Mouse (Mus musculus) limb, embryonic 14.5 days (tissue): ENCODE measurements at regions not wholly inside any gene's neighbourhood (a gene's known extent, or its start where the extent isn't known, plus 50 kb on each side); places are given as distances from the start of the nearest gene placed in this dataset.

Experiments used
- ATAC-seq: fragments of 200-750 bp; cut with Nextera tagmentation; 2 replicates; pipeline ENCODE4 v1.8.0; 2017; ENCODE audit warnings: low read depth, moderate number of reproducible peaks, moderate TSS enrichment; ENCODE audit not compliant: low FRiP score
- DNase-seq: peaks from one replicate; pipeline ENCODE4 v3.0.0-alpha.2; 2015; ENCODE audit warnings: low spot score
- H3K27ac ChIP-seq: fragments of 300-500 bp; sonication (generic); replicated peaks from 2 replicates; pipeline ENCODE4 v1.5.1; 2014; ENCODE audit warnings: low read depth, mild to moderate bottlenecking, low read length, moderate library complexity, mixed read lengths
- H3K27me3 ChIP-seq: fragments of 300-500 bp; sonication (generic); 2 replicates; pipeline ENCODE4 v1.6.1; 2014; ENCODE audit warnings: low read length, mixed read lengths; ENCODE audit not compliant: control insufficient read depth, insufficient read depth
- H3K36me3 ChIP-seq: fragments of 300-500 bp; sonication (generic); 2 replicates; pipeline ENCODE4 v1.6.1; 2014; ENCODE audit warnings: mild to moderate bottlenecking, low read length, moderate library complexity, mixed read lengths; ENCODE audit not compliant: control insufficient read depth, insufficient read depth
- H3K4me1 ChIP-seq: fragments of 300-500 bp; sonication (generic); 2 replicates; pipeline ENCODE4 v1.6.1; 2014; ENCODE audit warnings: antibody characterized with exemption, low read length, mixed read lengths; ENCODE audit not compliant: control insufficient read depth, insufficient read depth
- H3K4me2 ChIP-seq: fragments of 300-500 bp; sonication (generic); replicated peaks from 2 replicates; pipeline ENCODE4 v1.6.1; 2014; ENCODE audit warnings: low read depth, mild to moderate bottlenecking, low read length, moderate library complexity; ENCODE audit not compliant: severe bottlenecking
- H3K4me3 ChIP-seq: fragments of 300-500 bp; sonication (generic); replicated peaks from 2 replicates; pipeline ENCODE4 v1.5.1; 2014; ENCODE audit warnings: low read length
- H3K9ac ChIP-seq: fragments of 300-500 bp; sonication (generic); 2 replicates; pipeline ENCODE4 v1.6.1; 2014; ENCODE audit warnings: mild to moderate bottlenecking, low read depth, low read length, moderate library complexity; ENCODE audit not compliant: severe bottlenecking
- H3K9me3 ChIP-seq: fragments of 300-500 bp; sonication (generic); 2 replicates; pipeline ENCODE4 v1.6.1; 2016; ENCODE audit warnings: low read length; ENCODE audit not compliant: control insufficient read depth
- POLR2A ChIP-seq: fragments of 200-500 bp; IDR thresholded peaks from 2 replicates; pipeline ENCODE4 v1.8.0; 2012; ENCODE audit warnings: inconsistent platforms, mild to moderate bottlenecking, moderate library complexity, borderline replicate concordance; ENCODE audit not compliant: insufficient read depth, insufficient read length; ENCODE audit errors: extremely low read depth
- WGBS: fragments of 180-500 bp; shearing (Covaris S2); extraction: QIAGEN DNeasy Blood & Tissue Kit; methylation state at CpG from one replicate; pipeline ENCODE4 v1.1.7; 2014; 5-methylcytosine and 5-hydroxymethylcytosine counted together

DNA sequence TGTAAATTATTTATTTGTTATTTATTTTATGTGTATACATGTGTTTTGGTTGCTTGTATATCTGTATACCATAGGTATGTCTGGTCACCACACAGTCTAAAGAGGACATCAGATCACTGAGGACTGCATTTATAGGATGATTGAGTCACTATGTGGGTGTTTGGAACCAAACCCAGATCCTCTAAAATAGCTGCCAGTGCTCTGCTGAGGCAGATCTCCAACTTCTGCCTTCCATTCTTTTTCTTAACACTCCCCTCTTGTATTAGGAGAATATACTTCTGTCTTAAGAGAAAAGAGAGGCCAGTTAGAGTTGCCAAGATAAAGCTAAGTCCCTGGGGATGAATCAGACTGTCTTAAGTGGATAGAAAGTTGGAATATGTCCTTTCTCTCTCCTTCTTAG, 424.2 kb downstream of the Cntn6 start:
- TF ChIP-seq POLR2A = no peak

DNA sequence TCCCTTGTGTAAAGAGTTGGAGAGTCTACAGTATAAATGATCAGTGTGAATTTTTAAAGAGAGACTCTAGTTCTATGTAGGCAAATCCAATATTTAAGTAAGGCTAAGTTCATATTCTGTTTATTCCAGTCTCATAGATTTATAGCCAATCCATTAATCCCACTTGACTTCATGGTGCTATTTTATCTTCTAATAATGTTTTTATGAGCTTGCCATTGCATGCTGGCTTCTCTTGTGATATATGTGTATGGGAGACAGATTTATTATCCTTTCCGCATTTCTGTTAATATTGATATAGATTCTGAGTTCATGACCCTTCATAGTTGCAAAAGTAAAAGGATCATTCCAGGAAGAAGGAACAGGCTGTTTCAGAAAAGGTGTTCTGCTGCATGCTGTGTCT, 430.0 kb downstream of the Cntn6 start:
- Histone ChIP-seq H3K9me3 (no peaks in the 10 kb centered on the region), H3K4me3 (no peak overlapping the region), H3K36me3 (no peaks in the 10 kb centered on the region), H3K27me3 (no peaks in the 10 kb centered on the region), H3K4me1 (no peaks in the 10 kb centered on the region), H3K4me2 (no peak overlapping the region), H3K27ac (no peak overlapping the region), H3K9ac (no peak overlapping the region)
- ATAC-seq (no peak), DNase-seq (no peak)
- TF ChIP-seq POLR2A = no peak
- 74% methylated on average over 1 of the region's 1 CpGs for WGBS

More for the DNA sequence above, 424.2 kb downstream of the Cntn6 start:
- Histone ChIP-seq H3K36me3 (no peaks in the 10 kb centered on the region), H3K9ac (no peak overlapping the region), H3K27me3 (no peaks in the 10 kb centered on the region), H3K4me2 (no peak overlapping the region), H3K9me3 (no peaks in the 10 kb centered on the region), H3K4me1 (no peaks in the 10 kb centered on the region), H3K4me3 (no peak overlapping the region), H3K27ac (no peak overlapping the region)
- no peak for ATAC-seq
- no peak for DNase-seq

DNA sequence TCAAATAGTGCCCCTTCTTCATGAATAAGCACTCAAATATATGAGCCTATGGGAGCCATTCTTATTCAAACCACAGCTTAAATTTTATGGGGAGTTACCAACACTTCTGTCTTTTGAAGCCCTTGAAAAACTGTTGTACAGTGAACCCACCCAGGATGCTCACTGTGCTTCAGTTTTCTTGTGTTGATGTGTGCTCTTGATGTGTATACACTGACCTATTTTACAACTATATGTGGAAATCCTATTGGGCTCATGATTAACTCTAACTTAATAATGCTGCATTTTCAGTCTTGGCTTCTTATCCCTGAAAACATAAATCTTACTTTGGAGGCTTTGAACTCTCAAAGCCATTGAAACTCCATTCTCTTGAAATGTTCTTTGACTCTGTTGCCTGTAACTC, 433.5 kb downstream of the Cntn6 start:
- Histone ChIP-seq H3K4me1 (no peaks in the 10 kb centered on the region), H3K27ac (no peak overlapping the region), H3K9ac (no peak overlapping the region), H3K9me3 (no peaks in the 10 kb centered on the region), H3K4me3 (no peak overlapping the region), H3K36me3 (no peaks in the 10 kb centered on the region), H3K4me2 (no peak overlapping the region), H3K27me3 (no peaks in the 10 kb centered on the region)
- ATAC-seq (no peak), DNase-seq (no peak)
- TF ChIP-seq POLR2A = no peak

DNA sequence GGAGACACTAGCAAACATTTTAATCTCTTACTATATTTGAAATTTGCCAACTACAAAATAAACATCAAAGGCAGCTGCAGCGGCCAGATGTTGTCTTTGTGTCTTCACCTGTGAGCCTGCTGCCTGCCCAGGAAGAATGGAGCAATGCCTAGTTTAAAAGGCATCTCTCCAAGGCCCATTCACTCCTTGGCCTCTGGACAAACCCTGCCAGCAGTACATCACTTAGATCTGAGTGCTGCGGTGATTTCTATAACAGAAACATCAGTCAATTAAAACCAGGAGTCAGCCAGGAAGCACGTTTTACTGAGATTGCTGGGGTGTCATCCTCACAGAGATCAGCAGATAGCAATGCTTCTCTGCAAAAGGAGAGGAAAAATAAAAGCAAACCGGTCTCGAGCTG, 437.7 kb downstream of the Cntn6 start:
- H3K4me1 ChIP-seq = no peaks in the 10 kb centered on the region
- ATAC-seq (no peak), DNase-seq (no peak)
- H3K4me2 ChIP-seq = no peak overlapping the region
- H3K27ac ChIP-seq = no peak overlapping the region
- no peak overlapping the region for H3K9ac ChIP-seq
- TF ChIP-seq POLR2A = no peak
- H3K27me3 ChIP-seq = no peaks in the 10 kb centered on the region
- no peaks in the 10 kb centered on the region for H3K36me3 ChIP-seq
- no peak overlapping the region for H3K4me3 ChIP-seq
- 71% methylated on average over 5 of the region's 5 CpGs for WGBS
- H3K9me3 ChIP-seq = no peaks in the 10 kb centered on the region

DNA sequence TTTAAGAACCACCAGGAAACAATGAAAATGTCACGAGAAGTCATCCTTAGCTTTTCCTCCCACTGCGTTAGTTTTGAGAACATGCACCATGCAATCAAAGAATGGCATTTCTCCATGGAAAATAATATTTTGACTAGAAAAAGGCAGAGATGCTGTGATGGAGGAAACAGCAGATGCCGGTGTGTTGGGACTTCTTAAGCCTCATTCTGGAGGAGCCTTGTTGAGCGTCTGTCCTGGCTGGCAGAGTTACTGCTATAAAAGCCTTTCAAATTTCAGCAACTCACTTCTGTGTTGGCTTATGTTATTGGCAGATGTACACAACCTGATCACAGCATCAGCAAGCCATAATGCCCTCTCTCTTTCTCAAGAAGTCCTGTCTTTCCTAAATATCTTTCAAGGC, 439.6 kb downstream of the Cntn6 start:
- no peak overlapping the region for H3K9ac ChIP-seq
- no peak for TF ChIP-seq POLR2A
- H3K36me3 ChIP-seq = no peaks in the 10 kb centered on the region
- DNase-seq (no peak), ATAC-seq (no peak)
- WGBS = 86% methylated on average over 4 of the region's 4 CpGs
- H3K4me1 ChIP-seq = no peaks in the 10 kb centered on the region
- no peaks in the 10 kb centered on the region for H3K27me3 ChIP-seq
- no peak overlapping the region for H3K4me2 ChIP-seq
- no peaks in the 10 kb centered on the region for H3K9me3 ChIP-seq
- no peak overlapping the region for H3K27ac ChIP-seq
- H3K4me3 ChIP-seq = no peak overlapping the region

DNA sequence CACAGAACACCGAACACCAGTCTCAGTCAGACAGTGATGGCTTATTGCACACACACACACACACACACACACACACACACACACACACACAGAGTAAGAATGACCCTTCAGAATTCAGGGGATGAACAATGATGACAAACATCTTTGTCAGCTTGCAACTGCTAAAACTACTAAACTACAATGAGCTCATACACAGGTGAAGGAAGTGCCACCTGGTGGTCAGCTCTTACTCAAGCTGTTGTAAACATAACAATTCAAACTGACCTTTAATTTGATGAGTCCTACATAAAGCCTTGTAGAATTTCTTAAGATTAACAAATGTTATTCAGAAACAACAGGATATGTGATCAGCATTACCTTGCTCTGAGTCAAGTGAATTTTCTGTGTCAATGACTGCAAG, 446.5 kb downstream of the Cntn6 start:
- 76% methylated on average over 1 of the region's 1 CpGs for WGBS
- Histone ChIP-seq H3K36me3 (no peaks in the 10 kb centered on the region), H3K4me3 (no peak overlapping the region), H3K27me3 (no peaks in the 10 kb centered on the region), H3K4me1 (no peaks in the 10 kb centered on the region), H3K9ac (no peak overlapping the region), H3K9me3 (no peaks in the 10 kb centered on the region), H3K4me2 (no peak overlapping the region), H3K27ac (no peak overlapping the region)
- DNase-seq (peak; percentile 9), ATAC-seq (no peak)
- no peak for TF ChIP-seq POLR2A
